In the genomic region with DNA sequence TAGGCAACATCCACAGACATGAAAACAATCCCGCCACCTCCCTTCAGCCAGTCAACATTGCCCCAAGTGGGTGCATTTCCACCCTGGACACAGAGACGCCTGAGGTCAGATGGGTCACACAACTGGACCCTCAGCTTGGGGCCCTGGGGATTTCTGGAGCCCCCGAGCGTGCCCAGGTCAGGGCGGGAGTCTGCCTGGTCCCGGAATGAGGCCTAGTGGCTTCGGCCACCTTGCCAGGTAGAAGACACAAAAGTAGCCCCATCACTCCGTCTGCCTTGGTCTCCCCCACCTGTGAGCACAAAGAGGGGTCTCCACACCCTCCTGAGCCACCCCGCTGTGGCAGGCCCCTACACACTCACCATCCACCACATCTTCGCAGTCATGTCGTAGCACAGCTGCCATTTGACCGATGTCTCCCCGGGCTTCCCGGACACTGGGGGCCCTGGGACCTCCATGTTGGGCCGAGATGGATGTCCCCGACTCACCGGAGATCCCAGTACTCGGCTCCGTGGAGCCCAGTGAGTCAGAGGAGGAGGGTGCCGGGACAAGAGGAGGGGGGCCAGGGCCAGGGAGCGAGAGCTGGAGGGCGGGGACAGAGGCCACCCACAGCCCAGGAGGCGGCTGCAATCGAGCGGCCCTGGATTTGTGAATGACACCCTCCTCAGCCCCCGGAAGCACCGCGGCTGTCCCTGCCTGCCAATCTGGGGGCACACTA, we compare ENCODE assay signal across 8 mouse cellular contexts. TPM values are rescaled to one million over a fixed set of nuclear protein-coding genes. Genes with fewer than 3 reads are reported as not detected.
DNase-seq lines count a peak whose midpoint lies in the region; ATAC-seq and TF ChIP-seq lines count a peak whose summit lies in the region.

Gene Nfic (minus strand): TSS at position 455 of the 715 bp plus-strand sequence.

- H3K9me3 ChIP-seq in heart, embryonic 14.5 days (ENCODE audit: control insufficient read depth, low read length) = no peaks in the 10 kb centered on the region

- H3K27ac ChIP-seq in heart, embryonic 14.5 days (replicated peaks in 1 of 2; ENCODE audit: control insufficient read depth in 1 of 2, insufficient read depth in 1 of 2, low read depth in 2 of 2, low read length in 2 of 2) = no peak within 1 kb of the TSS
- H3K27ac ChIP-seq in olfactory bulb, adult 2 months (ENCODE audit: insufficient read depth, low read depth, low read length) = no peak within 1 kb of the TSS

- peaks cover 0 to 2% of the 10 kb centered on the region in 2 experiments; a peak in 2 of 4 replicates for H3K4me1 ChIP-seq in heart, embryonic 14.5 days (ENCODE audit: control insufficient read depth in 2 of 2, insufficient read depth in 2 of 2, low read length in 2 of 2)
- H3K4me1 ChIP-seq in olfactory bulb, adult 2 months (ENCODE audit: control insufficient read depth, insufficient read depth, low read length) = peaks cover 33% of the 10 kb centered on the region

- H3K36me3 ChIP-seq in heart, embryonic 14.5 days (ENCODE audit: control insufficient read depth, insufficient read depth, low read length) = no peaks in the 10 kb centered on the region

- TF ChIP-seq POLR2A in olfactory bulb, adult 2 months (IDR thresholded peaks at IDR 0.05; ENCODE audit: insufficient read depth, low read depth, low read length) = no peak

- no peak for ATAC-seq in heart, embryonic 14.5 days (ENCODE audit: insufficient number of reproducible peaks, insufficient read depth, low FRiP score, low read depth)

- no peak within 1 kb of the TSS for H3K4me2 ChIP-seq in heart, embryonic 14.5 days (ENCODE audit: low read length)

- DNase-seq in heart, adult 11 months = peak; percentile 88
- DNase-seq in heart, adult 9 months (ENCODE audit: low spot score in 2 of 2) = no peak
- peak; percentile 19 for DNase-seq in urinary bladder, adult 2 months (ENCODE audit: low spot score)
- no peak for DNase-seq in urinary bladder, adult 18-20 months (ENCODE audit: low spot score in 2 of 2)
- DNase-seq in left cerebral cortex, adult 8-10 months (ENCODE audit: low spot score in 2 of 2) = no peak
- DNase-seq in cerebellum, adult 8-10 months = no peak

- no peak within 1 kb of the TSS for H3K4me3 ChIP-seq in heart, embryonic 14.5 days (ENCODE audit: control insufficient read depth in 1 of 2, insufficient read depth in 1 of 2, low read depth in 1 of 2, low read length in 2 of 2)
- no peak within 1 kb of the TSS for H3K4me3 ChIP-seq in olfactory bulb, adult 2 months (ENCODE audit: insufficient read depth, low read depth, low read length)

- H3K9ac ChIP-seq in heart, embryonic 14.5 days (ENCODE audit: low read length) = no peak within 1 kb of the TSS

- TF ChIP-seq CTCF in olfactory bulb, adult 2 months (IDR thresholded peaks at IDR 0.05; ENCODE audit: insufficient read depth, low read depth, low read length) = no peak

- 64% methylated on average over 28 of the region's 28 CpGs for WGBS in heart, embryonic 14.5 days
- WGBS in olfactory bulb, adult 2 months = 57% methylated on average over 28 of the region's 28 CpGs

- H3K27me3 ChIP-seq in heart, embryonic 14.5 days (ENCODE audit: control insufficient read depth, insufficient read depth, low read length) = peaks cover 97% of the 10 kb centered on the region

RNA-seq across cellular contexts. Expression of gene Nfic, which starts in this region (rescaled TPM):
- polyA plus RNA-seq in urinary bladder, adult 2 months (2012; rRNA removed) = 28.4 and 67.0 TPM in 2 replicates
- 45.0 and 47.0 TPM in 2 replicates for polyA plus RNA-seq in heart, embryonic 14.5 days (2014; fragmentation: Nextera tagmentation; extraction: Ambion mirVana)
- 10 to 100 TPM; 83.3 to 98.1 (median 85.4) TPM for total RNA-seq in left cerebral cortex, adult 8-10 months (2022)
- not detected in 2 replicates for polyA plus RNA-seq in olfactory bulb, adult 2 months (2012; ENCODE audit: insufficient read depth, insufficient read length, low replicate concordance, missing spikeins)

Comparison
In these comparisons a context has a peak if more than half of its experiments do, and no peak if none do; other contexts are left out.
1. DNase-seq: peak in heart, adult 11 months (single experiment) and urinary bladder, adult 2 months (single experiment); none in heart, adult 9 months (0 of 2), urinary bladder, adult 18-20 months (0 of 2), left cerebral cortex, adult 8-10 months (0 of 2) and cerebellum, adult 8-10 months (single experiment).